Mouse (Mus musculus) liver, embryonic 16.5 days (tissue): ENCODE measurements around the gene Tktl1. TPM values are rescaled to one million over a fixed set of nuclear protein-coding genes. Genes with fewer than 3 reads are reported as not detected.

Source experiments
- ATAC-seq: fragments of 200-750 bp; cut with Nextera tagmentation; 2 replicates; pipeline ENCODE4 v1.8.0; 2017; ENCODE audit warnings: low read depth, mild to moderate bottlenecking, moderate number of reproducible peaks, moderate library complexity
- H3K27ac ChIP-seq: fragments of 300-500 bp; sonication (generic); 2 replicates; pipeline ENCODE4 v1.5.1; 2014; ENCODE audit warnings: mild to moderate bottlenecking, low read length
- H3K27me3 ChIP-seq: fragments of 300-500 bp; sonication (generic); 2 replicates; pipeline ENCODE4 v1.6.1; 2014; ENCODE audit warnings: low read depth, low read length, mixed read lengths; ENCODE audit not compliant: control insufficient read depth, insufficient read depth
- H3K36me3 ChIP-seq: fragments of 300-500 bp; sonication (generic); 2 replicates; pipeline ENCODE4 v1.6.1; 2014; ENCODE audit warnings: mild to moderate bottlenecking; ENCODE audit not compliant: control insufficient read depth, insufficient read depth
- H3K4me1 ChIP-seq: fragments of 300-500 bp; sonication (generic); 2 replicates; pipeline ENCODE4 v1.6.1; 2014; ENCODE audit warnings: low read depth, low read length, mixed read lengths; ENCODE audit not compliant: control insufficient read depth
- H3K4me2 ChIP-seq: fragments of 300-500 bp; sonication (generic); 2 replicates; pipeline ENCODE4 v1.6.1; 2014; ENCODE audit warnings: low read depth, low read length, mixed read lengths
- H3K4me3 ChIP-seq: fragments of 300-500 bp; sonication (generic); 2 replicates; pipeline ENCODE4 v1.5.1; 2014; ENCODE audit warnings: low read depth, mild to moderate bottlenecking, low read length
- H3K9ac ChIP-seq: fragments of 300-500 bp; sonication (generic); 2 replicates; pipeline ENCODE4 v1.6.1; 2014; ENCODE audit warnings: low read depth, low read length
- H3K9me3 ChIP-seq: fragments of 300-500 bp; sonication (generic); replicated peaks from 2 replicates; pipeline ENCODE4 v1.6.1; 2016; ENCODE audit warnings: low read length; ENCODE audit not compliant: control insufficient read depth
- WGBS: fragments of 180-500 bp; shearing (Covaris S2); extraction: QIAGEN DNeasy Blood & Tissue Kit; methylation state at CpG from one replicate; pipeline ENCODE4 v1.1.7; 2014; ENCODE audit not compliant: insufficient replicate concordance; 5-methylcytosine and 5-hydroxymethylcytosine counted together
- polyA plus RNA-seq: library from polyadenylated mRNA; unstranded; fragments of >200 nt; fragmentation: Nextera tagmentation; extraction: Ambion mirVana; gene quantifications from 2 replicates; pipeline ENCODE4 v1.2.1, GENCODE M21; 2015

The Tktl1 gene
- polyA plus RNA-seq, 1 experiment from 2014 or later, result not detected

DNA sequence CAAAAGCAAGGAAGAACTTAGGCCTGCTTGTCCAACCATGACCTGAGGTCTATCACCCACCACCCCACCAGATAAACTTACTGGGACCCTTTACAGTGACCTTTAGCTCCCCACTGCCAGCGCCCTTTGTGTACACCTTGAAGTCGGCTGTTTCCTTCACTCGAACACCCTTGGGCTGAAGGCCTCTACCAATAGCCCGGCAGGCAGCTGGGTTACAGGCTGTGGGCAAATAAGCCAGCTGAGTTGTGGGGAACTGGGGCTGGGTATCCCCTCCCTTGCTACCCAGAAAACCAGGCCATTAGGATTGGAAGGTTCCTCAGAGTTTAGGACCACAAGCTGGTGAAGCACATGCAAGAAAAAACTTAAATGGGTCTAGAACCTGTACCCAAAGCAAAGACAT is 63.3 kb downstream of the Tktl1 start:
- H3K9ac ChIP-seq, result no peak overlapping the region
- H3K36me3 ChIP-seq, result no peaks in the 10 kb centered on the region; the same call in none of the 2 replicates
- H3K4me2 ChIP-seq, result no peak overlapping the region
- 79% methylated on average over 4 of the region's 4 CpGs for WGBS
- H3K9me3 ChIP-seq, result no peaks in the 10 kb centered on the region
- no peak overlapping the region for H3K4me3 ChIP-seq
- peaks cover 15% of the 10 kb centered on the region for H3K4me1 ChIP-seq
- H3K27me3 ChIP-seq, result no peaks in the 10 kb centered on the region
- no peak for ATAC-seq
- H3K27ac ChIP-seq, result no peak overlapping the region

DNA sequence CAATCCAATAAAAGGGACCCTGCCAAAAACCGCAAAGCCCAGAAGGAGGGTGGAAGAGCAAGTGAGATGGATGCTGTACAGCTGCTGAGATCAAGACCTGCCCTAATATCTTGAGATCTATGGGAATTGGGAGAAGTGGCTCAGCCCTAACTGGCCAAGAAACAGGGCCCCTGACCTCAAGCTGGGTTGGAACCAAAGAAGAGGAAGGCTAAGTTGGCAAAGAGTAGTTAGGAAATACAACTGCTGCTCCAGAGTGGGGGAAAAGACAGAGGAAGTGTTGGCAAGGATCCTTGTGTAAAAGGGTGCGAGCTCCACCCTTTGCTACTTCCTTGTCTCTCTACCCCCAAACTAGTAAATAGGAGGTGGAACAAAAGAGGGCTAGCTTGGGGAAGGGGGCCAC is 66.3 kb downstream of the Tktl1 start:
- no peak overlapping the region; the same call in 1 of the 2 replicates for H3K4me3 ChIP-seq
- H3K36me3 ChIP-seq, result no peaks in the 10 kb centered on the region; the same call in 1 of the 2 replicates
- H3K9ac ChIP-seq, result no peak overlapping the region
- no peak for ATAC-seq
- H3K27ac ChIP-seq, result peak overlapping the region; percentile 37
- H3K9me3 ChIP-seq, result no peaks in the 10 kb centered on the region
- peaks cover 18% of the 10 kb centered on the region for H3K4me1 ChIP-seq
- WGBS, result 66% methylated on average over 2 of the region's 2 CpGs
- no peaks in the 10 kb centered on the region for H3K27me3 ChIP-seq
- H3K4me2 ChIP-seq, result peak overlapping the region; percentile 42; the same call in 1 of the 2 replicates

DNA sequence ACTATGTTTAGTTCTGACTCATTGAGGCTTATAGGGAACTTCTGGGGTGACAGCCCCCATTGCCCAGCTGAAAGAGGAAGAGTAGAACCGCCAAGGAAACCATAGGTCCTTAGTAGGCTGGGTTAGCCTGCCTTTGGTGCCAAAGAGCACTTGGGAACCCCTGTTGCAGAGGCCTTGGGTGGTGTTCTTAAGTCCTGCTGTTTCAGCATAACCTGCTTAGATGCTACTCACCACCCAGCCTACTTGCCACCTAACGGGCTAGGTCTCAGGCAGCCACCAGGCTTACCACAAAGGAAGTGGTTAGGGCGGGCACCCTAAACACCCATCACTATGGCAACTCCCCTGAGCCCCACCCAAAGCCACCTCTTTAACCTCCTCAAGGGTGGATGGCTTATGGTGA is 66.7 kb downstream of the Tktl1 start:
- peak overlapping the region; percentile 42 for H3K4me2 ChIP-seq
- H3K36me3 ChIP-seq, result no peaks in the 10 kb centered on the region; the same call in 1 of the 2 replicates
- H3K9ac ChIP-seq, result no peak overlapping the region
- H3K27ac ChIP-seq, result peak overlapping the region; percentile 37; the same call in 1 of the 2 replicates
- no peaks in the 10 kb centered on the region for H3K9me3 ChIP-seq
- H3K4me1 ChIP-seq, result peaks cover 20% of the 10 kb centered on the region
- ATAC-seq, result peak; percentile 46
- 18% methylated on average over 3 of the region's 3 CpGs for WGBS
- peak overlapping the region; percentile 35 for H3K4me3 ChIP-seq
- H3K27me3 ChIP-seq, result no peaks in the 10 kb centered on the region

DNA sequence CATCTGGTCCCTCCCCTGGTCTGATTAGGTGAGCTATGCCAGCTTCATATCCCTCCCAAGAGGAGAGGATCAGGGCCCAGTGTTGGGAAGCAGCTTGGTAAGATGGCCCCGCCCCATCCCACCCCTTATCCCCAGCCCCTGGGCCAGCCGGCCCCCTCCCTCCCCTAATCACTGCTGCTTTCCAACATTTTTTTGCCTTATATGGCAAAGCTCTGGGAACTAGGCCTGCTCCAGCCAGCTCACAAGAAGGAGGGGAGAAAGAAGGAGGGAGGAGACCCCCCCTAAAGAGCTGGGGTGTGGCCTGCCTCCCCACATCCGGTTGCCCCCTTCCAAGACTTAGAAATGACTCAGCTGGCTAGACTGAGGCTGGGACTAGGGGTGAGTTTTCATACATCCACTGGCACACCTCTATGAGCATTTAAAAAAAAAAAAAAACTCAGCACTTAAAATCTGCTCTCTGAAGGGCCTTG is 67.6 kb downstream of the Tktl1 start:
- Histone ChIP-seq H3K9ac (no peak overlapping the region), H3K4me3 (peak overlapping the region; percentile 63), H3K27me3 (no peaks in the 10 kb centered on the region; the same call in 1 of the 2 replicates), H3K27ac (0 out of 2 replicates have a peak overlapping the region, but pooled peaks have one; percentile 33), H3K36me3 (no peaks in the 10 kb centered on the region), H3K4me2 (peak overlapping the region; percentile 42), H3K9me3 (no peaks in the 10 kb centered on the region), H3K4me1 (peaks cover 23% of the 10 kb centered on the region)
- no peak; the same call in 1 of the 2 replicates for ATAC-seq
- 19% methylated on average over 3 of the region's 3 CpGs for WGBS

DNA sequence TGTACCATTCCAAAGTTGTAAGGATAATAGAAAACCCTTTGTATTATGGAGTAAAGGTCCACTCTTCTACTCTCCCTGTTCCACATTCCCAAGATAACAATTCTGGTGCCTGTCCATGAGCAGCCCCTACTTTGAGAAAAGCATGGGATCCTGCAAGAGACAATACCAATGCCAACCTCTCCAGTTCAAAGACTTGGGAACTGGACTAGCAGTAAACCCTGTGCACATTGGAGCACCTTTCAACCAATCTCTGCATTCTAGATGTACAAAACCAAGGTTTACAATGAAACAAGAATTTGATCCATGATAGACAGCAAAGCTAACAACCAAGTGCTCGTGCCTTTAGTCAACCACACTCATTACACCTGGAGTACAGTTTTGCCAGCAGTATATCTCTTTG is 68.0 kb downstream of the Tktl1 start:
- H3K4me3 ChIP-seq, result peak overlapping the region; percentile 63
- H3K27me3 ChIP-seq, result no peaks in the 10 kb centered on the region; the same call in 1 of the 2 replicates
- ATAC-seq, result no peak
- 24% methylated on average over 1 of the region's 1 CpGs for WGBS
- 0 out of 2 replicates have a peak overlapping the region, but pooled peaks have one; percentile 5 for H3K27ac ChIP-seq
- peak overlapping the region; percentile 91 for H3K4me2 ChIP-seq
- no peaks in the 10 kb centered on the region for H3K36me3 ChIP-seq
- peaks cover 23% of the 10 kb centered on the region for H3K4me1 ChIP-seq
- H3K9ac ChIP-seq, result no peak overlapping the region
- no peaks in the 10 kb centered on the region for H3K9me3 ChIP-seq

DNA sequence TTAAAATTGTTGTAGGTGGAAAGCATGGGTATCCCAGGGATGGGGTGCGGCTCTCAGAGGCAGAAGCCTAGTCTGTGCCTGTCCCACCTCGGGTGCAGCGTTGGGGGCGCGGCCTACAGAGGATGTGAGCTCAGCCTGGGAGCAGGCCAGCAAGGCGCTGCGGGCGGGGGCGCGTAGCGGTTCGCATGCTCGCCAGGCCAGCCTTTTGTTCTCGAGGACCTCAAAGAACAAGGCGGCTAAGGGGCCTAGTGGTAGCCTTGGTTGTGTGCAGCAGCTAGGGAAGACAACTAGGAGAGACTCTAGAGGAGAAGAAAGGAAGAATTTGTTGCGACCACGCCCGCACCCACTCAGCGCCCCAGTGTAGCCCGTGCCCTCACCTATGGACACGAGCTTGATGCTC is 68.6 kb downstream of the Tktl1 start:
- Histone ChIP-seq H3K4me3 (peak overlapping the region; percentile 63), H3K4me2 (peak overlapping the region; percentile 91), H3K4me1 (peaks cover 23% of the 10 kb centered on the region), H3K27me3 (no peaks in the 10 kb centered on the region; the same call in 1 of the 2 replicates), H3K36me3 (no peaks in the 10 kb centered on the region), H3K9me3 (no peaks in the 10 kb centered on the region), H3K27ac (peak overlapping the region; percentile 5), H3K9ac (peak overlapping the region; percentile 58)
- ATAC-seq, result peak; percentile 19; the same call in 1 of the 2 replicates
- whole genome bisulfite sequencing, result 17% methylated on average over 21 of the region's 21 CpGs

DNA sequence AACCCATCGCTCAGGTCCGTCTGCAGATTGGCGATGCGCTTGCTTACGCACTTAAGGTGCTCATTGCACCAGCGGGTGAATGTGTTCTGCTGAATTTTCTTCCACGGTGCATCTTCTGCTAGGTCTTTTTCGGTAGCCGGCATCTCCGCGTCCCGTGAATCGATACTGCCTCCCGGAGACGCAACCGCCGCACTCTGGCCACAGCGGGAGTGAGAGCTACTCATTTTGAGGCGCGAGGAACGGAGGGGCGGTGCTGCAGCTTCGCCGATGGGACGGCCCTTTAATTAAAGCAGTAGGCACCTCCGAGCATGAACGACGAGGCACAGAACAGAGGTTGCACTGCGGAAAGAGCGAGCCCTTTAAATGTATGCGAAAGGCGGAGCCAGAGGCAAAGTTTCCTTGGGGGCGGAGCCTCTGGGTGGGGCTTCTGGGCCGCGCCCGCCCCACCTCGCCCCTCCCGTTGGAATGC is 69.2 kb downstream of the Tktl1 start:
- peak; percentile 81 for ATAC-seq
- H3K9me3 ChIP-seq, result no peaks in the 10 kb centered on the region
- H3K4me2 ChIP-seq, result peak overlapping the region; percentile 91
- H3K4me3 ChIP-seq, result peak overlapping the region; percentile 63
- peaks cover 23% of the 10 kb centered on the region for H3K4me1 ChIP-seq
- H3K27me3 ChIP-seq, result no peaks in the 10 kb centered on the region; the same call in 1 of the 2 replicates
- WGBS, result 24% methylated on average over 38 of the region's 38 CpGs
- no peaks in the 10 kb centered on the region for H3K36me3 ChIP-seq
- peak overlapping the region; percentile 58 for H3K9ac ChIP-seq
- H3K27ac ChIP-seq, result peak overlapping the region; percentile 50

DNA sequence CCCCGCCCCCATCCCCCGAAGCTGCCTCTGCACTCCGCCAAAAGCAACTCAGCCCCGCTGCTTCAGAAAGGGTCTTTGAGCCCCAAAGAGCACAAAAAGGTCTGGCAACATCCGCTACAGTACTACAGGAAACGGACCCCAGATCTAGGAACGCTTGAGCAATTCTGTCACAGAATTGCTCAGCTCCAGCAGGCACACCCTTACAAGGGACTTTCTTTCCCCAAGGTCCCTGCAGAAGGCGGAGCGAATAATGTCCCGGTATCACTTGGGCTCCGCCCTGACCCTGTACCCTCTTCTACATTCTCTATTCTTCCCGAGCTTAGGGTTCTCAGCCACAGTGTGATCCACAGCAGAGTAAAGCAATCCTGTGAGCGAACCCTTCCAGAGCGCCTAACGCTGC is 69.6 kb downstream of the Tktl1 start:
- WGBS, result 23% methylated on average over 14 of the region's 15 CpGs
- peak; percentile 9 for ATAC-seq
- peak overlapping the region; percentile 63 for H3K4me3 ChIP-seq
- H3K9ac ChIP-seq, result peak overlapping the region; percentile 28; the same call in 1 of the 2 replicates
- peaks cover 23% of the 10 kb centered on the region for H3K4me1 ChIP-seq
- no peaks in the 10 kb centered on the region for H3K9me3 ChIP-seq
- peak overlapping the region; percentile 50; the same call in 1 of the 2 replicates for H3K27ac ChIP-seq
- no peaks in the 10 kb centered on the region for H3K36me3 ChIP-seq
- H3K27me3 ChIP-seq, result no peaks in the 10 kb centered on the region; the same call in 1 of the 2 replicates
- peak overlapping the region; percentile 91 for H3K4me2 ChIP-seq

DNA sequence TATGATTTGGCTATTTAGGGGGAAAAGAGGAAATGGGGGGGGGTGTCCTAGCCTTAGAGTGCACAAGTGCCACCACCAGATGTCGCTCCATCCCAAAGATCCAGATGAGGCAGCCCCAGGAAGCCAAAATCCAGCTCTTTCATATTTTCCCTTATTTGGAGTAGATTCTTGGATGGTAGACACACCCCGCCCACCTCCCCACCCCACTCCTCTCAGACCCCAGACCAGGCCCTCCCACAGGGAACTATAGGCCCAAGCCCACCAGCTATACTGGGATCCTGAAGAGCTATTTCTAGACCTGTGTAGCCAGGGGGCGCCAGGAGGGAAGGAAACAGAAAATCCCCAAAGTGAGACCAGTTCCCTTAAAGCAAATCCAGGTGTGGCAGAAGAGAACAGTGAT is 71.6 kb downstream of the Tktl1 start:
- no peaks in the 10 kb centered on the region; the same call in 1 of the 2 replicates for H3K27me3 ChIP-seq
- H3K36me3 ChIP-seq, result no peaks in the 10 kb centered on the region
- H3K4me3 ChIP-seq, result no peak overlapping the region
- H3K4me2 ChIP-seq, result no peak overlapping the region
- no peak for ATAC-seq
- H3K9me3 ChIP-seq, result no peaks in the 10 kb centered on the region
- peaks cover 19% of the 10 kb centered on the region for H3K4me1 ChIP-seq
- 10% methylated on average over 3 of the region's 3 CpGs for WGBS
- H3K27ac ChIP-seq, result no peak overlapping the region
- no peak overlapping the region for H3K9ac ChIP-seq
